Mouse (Mus musculus): Measurements from ENCODE around the gene Cap2. TPM values are rescaled to one million over a fixed set of nuclear protein-coding genes. Genes with fewer than 3 reads are reported as not detected.

The Cap2 gene
- polyA plus RNA-seq, 1 experiment from 2014 or later = 172 TPM

- H3K4me2 ChIP-seq = 0 out of 2 replicates have a peak overlapping the region, but pooled peaks have one; percentile 3
- no peaks in the 10 kb centered on the region for H3K36me3 ChIP-seq
- H3K9me3 ChIP-seq (replicated peaks) = no peaks in the 10 kb centered on the region
- no peaks in the 10 kb centered on the region for H3K27me3 ChIP-seq
- H3K4me1 ChIP-seq (replicated peaks) = peaks cover 19% of the 10 kb centered on the region
- 49% methylated on average over 4 of the region's 4 CpGs for WGBS
- peak overlapping the region; percentile 56; the same call in 1 of the 2 replicates for H3K27ac ChIP-seq
- no peak overlapping the region for H3K9ac ChIP-seq
- ATAC-seq (replicated peaks; ENCODE audit: insufficient number of reproducible peaks, insufficient read depth, low FRiP score, low read depth) = no peak
- H3K4me3 ChIP-seq = no peak overlapping the region
Observed at GRCm38 (mm10) chr13:46508823-46509222, 7.2 kb downstream of the Cap2 start.

DNA sequence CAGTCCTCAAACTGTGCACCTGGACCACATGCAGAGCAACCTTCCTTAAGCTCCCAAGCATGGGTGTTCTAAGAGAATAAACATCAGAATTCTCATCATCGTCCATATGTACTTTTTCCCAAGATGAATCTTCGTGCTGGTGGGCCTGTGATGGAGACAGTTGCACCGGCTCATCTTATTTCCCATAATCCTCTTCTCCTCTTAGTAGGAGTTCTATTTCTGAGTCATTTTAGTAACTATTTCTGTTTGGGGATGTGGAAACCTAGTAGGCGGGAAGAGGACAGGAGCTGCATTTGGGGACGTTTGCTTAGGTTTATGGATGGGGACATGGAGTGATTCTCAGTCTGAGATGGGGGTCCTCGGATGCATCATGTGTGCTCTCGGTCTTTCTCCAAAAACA, 8.8 kb downstream of the Cap2 start:
- H3K4me2 ChIP-seq = no peak overlapping the region
- no peak overlapping the region for H3K27ac ChIP-seq
- H3K9ac ChIP-seq = no peak overlapping the region
- H3K4me3 ChIP-seq = no peak overlapping the region
- no peak for ATAC-seq (replicated peaks; ENCODE audit: insufficient number of reproducible peaks, insufficient read depth, low FRiP score, low read depth)
- no peaks in the 10 kb centered on the region for H3K27me3 ChIP-seq
- H3K9me3 ChIP-seq (replicated peaks) = no peaks in the 10 kb centered on the region
- H3K36me3 ChIP-seq = no peaks in the 10 kb centered on the region
- peaks cover 30% of the 10 kb centered on the region for H3K4me1 ChIP-seq (replicated peaks)
- WGBS = 95% methylated on average over 7 of the region's 7 CpGs

DNA sequence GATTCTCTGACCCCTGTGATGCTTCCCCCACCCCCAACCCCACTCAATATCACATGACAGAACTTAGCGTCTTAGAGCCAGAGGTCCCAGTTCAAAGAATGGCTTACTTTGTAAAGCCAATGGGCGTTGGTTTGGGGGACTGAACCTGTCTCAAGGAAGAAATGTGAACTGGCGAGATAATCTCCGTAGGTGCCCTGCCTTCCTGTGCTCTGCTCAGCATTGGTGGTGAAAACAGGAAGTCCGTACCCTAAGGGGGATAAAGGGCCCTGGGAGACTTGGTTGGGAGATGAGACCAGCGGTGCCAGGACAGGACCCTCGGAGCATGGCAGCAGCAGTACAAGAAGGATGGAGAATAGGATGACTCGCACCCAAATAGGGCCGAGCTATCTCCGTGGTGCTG, 12.8 kb downstream of the Cap2 start:
- Histone ChIP-seq H3K27ac (peak overlapping the region; percentile 91), H3K4me1 (replicated peaks) (peaks cover 37% of the 10 kb centered on the region), H3K9ac (no peak overlapping the region), H3K9me3 (replicated peaks) (no peaks in the 10 kb centered on the region), H3K27me3 (no peaks in the 10 kb centered on the region), H3K4me2 (no peak overlapping the region), H3K4me3 (no peak overlapping the region), H3K36me3 (no peaks in the 10 kb centered on the region)
- ATAC-seq (replicated peaks; ENCODE audit: insufficient number of reproducible peaks, insufficient read depth, low FRiP score, low read depth) = no peak
- 88% methylated on average over 10 of the region's 10 CpGs for WGBS

DNA sequence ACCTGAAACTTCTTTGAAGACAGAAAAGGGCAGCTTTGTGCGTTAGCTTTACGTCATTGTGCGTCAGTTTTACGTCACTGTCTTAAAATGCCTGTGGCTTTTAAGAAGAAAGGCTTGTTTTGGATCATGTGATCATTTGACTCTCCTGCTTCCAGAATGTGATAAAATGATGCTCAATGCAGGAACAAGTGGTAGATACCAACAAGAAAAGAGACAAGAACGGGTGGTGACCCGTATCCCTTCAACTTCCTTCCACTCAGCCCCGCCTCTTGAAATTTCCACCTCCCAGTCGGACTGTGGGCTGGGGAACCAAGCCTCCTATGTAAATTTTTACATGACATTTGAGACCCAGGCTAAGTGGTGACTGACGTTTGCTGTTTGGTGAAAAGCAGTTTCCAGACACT, 13.5 kb downstream of the Cap2 start:
- H3K27ac ChIP-seq = peak overlapping the region; percentile 91
- H3K36me3 ChIP-seq = no peaks in the 10 kb centered on the region
- H3K27me3 ChIP-seq = no peaks in the 10 kb centered on the region
- no peak overlapping the region for H3K4me3 ChIP-seq
- WGBS = 52% methylated on average over 9 of the region's 9 CpGs
- ATAC-seq (replicated peaks; ENCODE audit: insufficient number of reproducible peaks, insufficient read depth, low FRiP score, low read depth) = no peak
- H3K9me3 ChIP-seq (replicated peaks) = no peaks in the 10 kb centered on the region
- peaks cover 37% of the 10 kb centered on the region for H3K4me1 ChIP-seq (replicated peaks)
- peak overlapping the region; percentile 42; the same call in 1 of the 2 replicates for H3K4me2 ChIP-seq
- H3K9ac ChIP-seq = no peak overlapping the region

DNA sequence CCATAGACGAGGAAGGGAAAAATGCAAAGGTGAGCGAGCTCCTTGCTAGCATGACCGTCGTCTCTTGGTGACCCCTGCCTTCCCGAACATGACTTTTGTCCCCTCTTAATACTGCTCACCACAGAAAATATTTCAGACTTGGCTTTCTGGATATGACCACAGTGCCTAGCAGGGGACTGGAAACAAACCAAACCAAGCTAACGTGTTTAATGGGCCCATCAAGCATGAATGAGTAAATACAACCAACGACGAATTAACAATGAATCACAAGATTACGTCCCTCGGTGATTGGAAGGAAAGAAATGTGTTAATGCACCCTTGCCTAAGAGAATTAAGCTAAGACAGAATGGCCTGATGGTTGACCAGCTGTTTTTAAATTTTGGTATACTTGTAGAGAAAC, 13.9 kb downstream of the Cap2 start:
- H3K27ac ChIP-seq = peak overlapping the region; percentile 91
- H3K9me3 ChIP-seq (replicated peaks) = no peaks in the 10 kb centered on the region
- H3K4me1 ChIP-seq (replicated peaks) = peaks cover 37% of the 10 kb centered on the region
- H3K9ac ChIP-seq = no peak overlapping the region
- no peak for ATAC-seq (replicated peaks; ENCODE audit: insufficient number of reproducible peaks, insufficient read depth, low FRiP score, low read depth)
- no peaks in the 10 kb centered on the region for H3K36me3 ChIP-seq
- WGBS = 65% methylated on average over 10 of the region's 10 CpGs
- peak overlapping the region; percentile 42 for H3K4me2 ChIP-seq
- no peak overlapping the region for H3K4me3 ChIP-seq
- no peaks in the 10 kb centered on the region for H3K27me3 ChIP-seq

DNA sequence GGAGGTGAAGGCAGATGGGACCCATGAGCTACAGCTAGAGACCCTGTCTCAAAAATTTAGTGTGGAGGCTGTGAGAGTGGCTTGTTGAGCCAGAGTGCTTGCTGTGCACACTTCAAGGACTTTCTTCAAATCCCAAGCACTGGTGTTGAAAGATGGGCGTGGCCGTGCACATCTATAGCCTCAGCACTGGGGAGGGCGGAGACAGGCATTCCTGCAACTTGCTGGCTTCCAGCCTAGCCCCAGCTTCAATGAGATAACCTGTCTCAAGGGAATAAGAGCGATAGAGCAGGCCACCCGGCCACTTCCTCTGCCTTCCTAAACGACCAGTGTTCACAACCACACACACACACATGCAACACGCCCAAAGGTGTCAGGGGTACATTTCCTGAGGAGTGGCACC, 14.5 kb downstream of the Cap2 start:
- Histone ChIP-seq H3K9ac (no peak overlapping the region), H3K27ac (peak overlapping the region; percentile 91), H3K4me1 (replicated peaks) (peaks cover 37% of the 10 kb centered on the region), H3K36me3 (no peaks in the 10 kb centered on the region), H3K27me3 (no peaks in the 10 kb centered on the region), H3K4me2 (peak overlapping the region; percentile 42), H3K4me3 (no peak overlapping the region), H3K9me3 (replicated peaks) (no peaks in the 10 kb centered on the region)
- peak; percentile 87 for ATAC-seq (replicated peaks; ENCODE audit: insufficient number of reproducible peaks, insufficient read depth, low FRiP score, low read depth)
- 22% methylated on average over 7 of the region's 7 CpGs for WGBS

DNA sequence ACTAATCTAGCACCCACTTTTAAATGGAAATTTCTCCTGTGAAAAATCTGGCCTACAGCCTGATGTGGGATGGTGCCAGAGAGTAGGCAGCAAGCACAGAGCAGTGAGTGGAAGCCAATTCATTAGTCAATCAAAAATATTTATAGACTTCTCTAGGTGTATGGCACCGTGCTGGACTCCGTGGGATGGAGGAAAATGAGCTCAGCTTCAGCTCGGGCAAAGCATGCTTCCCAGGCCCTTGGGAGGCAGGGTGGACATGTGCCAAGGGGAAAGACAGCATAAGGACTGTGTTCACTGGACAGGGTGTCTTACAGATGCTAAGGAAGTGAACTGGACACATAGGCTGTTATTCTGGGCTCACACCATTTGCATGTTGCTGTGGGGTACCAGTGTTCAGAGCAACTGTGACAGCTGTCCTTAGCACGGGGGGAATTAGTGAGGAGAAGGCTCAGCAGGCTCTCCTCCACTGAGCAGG, 15.6 kb downstream of the Cap2 start:
- 23% methylated on average over 4 of the region's 4 CpGs for WGBS
- peak overlapping the region; percentile 91 for H3K27ac ChIP-seq

DNA sequence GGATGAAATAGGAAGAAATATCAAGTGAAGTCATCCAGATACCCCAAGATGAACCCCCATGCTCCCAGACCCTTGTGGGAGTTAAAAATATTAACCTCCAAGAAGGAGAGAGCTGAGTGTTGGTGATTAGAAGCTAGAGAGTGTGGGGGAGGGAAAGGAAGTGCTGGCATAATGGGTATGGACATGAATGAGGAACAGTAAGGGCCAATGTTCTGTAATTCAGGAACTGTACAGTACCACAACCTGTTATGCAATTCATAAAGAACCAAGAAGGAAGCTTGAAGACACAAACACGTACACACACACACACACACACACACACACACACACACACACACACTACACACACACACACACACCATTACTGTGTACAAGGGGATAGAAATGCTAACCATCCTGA, 19.8 kb downstream of the Cap2 start:
- 100% methylated on average over 1 of the region's 1 CpGs for WGBS
- Histone ChIP-seq H3K4me1 (replicated peaks) (peaks cover 56% of the 10 kb centered on the region), H3K36me3 (peaks cover 6% of the 10 kb centered on the region), H3K4me3 (no peak overlapping the region), H3K27me3 (no peaks in the 10 kb centered on the region), H3K4me2 (no peak overlapping the region), H3K27ac (peak overlapping the region; percentile 37; the same call in 1 of the 2 replicates), H3K9me3 (replicated peaks) (no peaks in the 10 kb centered on the region), H3K9ac (no peak overlapping the region)
- ATAC-seq (replicated peaks; ENCODE audit: insufficient number of reproducible peaks, insufficient read depth, low FRiP score, low read depth) = no peak

More for the DNA sequence above, 15.6 kb downstream of the Cap2 start:
- Histone ChIP-seq H3K4me3 (no peak overlapping the region), H3K4me2 (no peak overlapping the region), H3K27me3 (no peaks in the 10 kb centered on the region), H3K36me3 (no peaks in the 10 kb centered on the region), H3K9ac (no peak overlapping the region), H3K4me1 (replicated peaks) (peaks cover 44% of the 10 kb centered on the region), H3K9me3 (replicated peaks) (no peaks in the 10 kb centered on the region)
- ATAC-seq (replicated peaks; ENCODE audit: insufficient number of reproducible peaks, insufficient read depth, low FRiP score, low read depth) = 0 out of 2 replicates have a peak, but pooled peaks have one; percentile 11

GRCm38 (mm10) chr13:46522798-46523197, 21.1 kb downstream of the Cap2 start:
- H3K4me2 ChIP-seq = peak overlapping the region; percentile 44; the same call in 1 of the 2 replicates
- peak; percentile 20; the same call in 1 of the 2 replicates for ATAC-seq (replicated peaks; ENCODE audit: insufficient number of reproducible peaks, insufficient read depth, low FRiP score, low read depth)
- no peak overlapping the region for H3K9ac ChIP-seq
- H3K4me3 ChIP-seq = no peak overlapping the region
- no peaks in the 10 kb centered on the region for H3K27me3 ChIP-seq
- no peaks in the 10 kb centered on the region for H3K9me3 ChIP-seq (replicated peaks)
- H3K4me1 ChIP-seq (replicated peaks) = peaks cover 43% of the 10 kb centered on the region
- H3K27ac ChIP-seq = peak overlapping the region; percentile 93
- 18% methylated on average over 4 of the region's 4 CpGs for WGBS
- peaks cover 6% of the 10 kb centered on the region for H3K36me3 ChIP-seq

GRCm38 (mm10) chr13:46523235-46523634, 21.6 kb downstream of the Cap2 start:
- Histone ChIP-seq H3K9me3 (replicated peaks) (no peaks in the 10 kb centered on the region), H3K9ac (no peak overlapping the region), H3K27me3 (no peaks in the 10 kb centered on the region), H3K27ac (peak overlapping the region; percentile 93), H3K36me3 (peaks cover 6% of the 10 kb centered on the region), H3K4me1 (replicated peaks) (peaks cover 40% of the 10 kb centered on the region), H3K4me3 (no peak overlapping the region), H3K4me2 (peak overlapping the region; percentile 44)
- WGBS = 15% methylated on average over 5 of the region's 5 CpGs
- peak; percentile 68 for ATAC-seq (replicated peaks; ENCODE audit: insufficient number of reproducible peaks, insufficient read depth, low FRiP score, low read depth)

- H3K4me2 ChIP-seq = peak overlapping the region; percentile 44
- H3K4me3 ChIP-seq = no peak overlapping the region
- H3K9me3 ChIP-seq (replicated peaks) = no peaks in the 10 kb centered on the region
- no peaks in the 10 kb centered on the region for H3K27me3 ChIP-seq
- peaks cover 6% of the 10 kb centered on the region for H3K36me3 ChIP-seq
- peak; percentile 68 for ATAC-seq (replicated peaks; ENCODE audit: insufficient number of reproducible peaks, insufficient read depth, low FRiP score, low read depth)
- WGBS = 26% methylated on average over 12 of the region's 12 CpGs
- no peak overlapping the region for H3K9ac ChIP-seq
- H3K27ac ChIP-seq = peak overlapping the region; percentile 93
- H3K4me1 ChIP-seq (replicated peaks) = peaks cover 40% of the 10 kb centered on the region
Observed at GRCm38 (mm10) chr13:46523712-46524111, 22.1 kb downstream of the Cap2 start.

All from heart, embryonic 15.5 days (tissue).